Mouse (Mus musculus) ES-E14 (cell line): ENCODE data around the gene Hs3st5.

Source experiments
- HCFC1 ChIP-seq: IDR thresholded peaks from 2 replicates; pipeline ENCODE4 v1.6.1; 2012; ENCODE audit warnings: low read length, inconsistent platforms, borderline replicate concordance; ENCODE audit not compliant: insufficient read depth
- MAFK ChIP-seq: IDR thresholded peaks from 2 replicates; pipeline ENCODE4 v1.6.1; 2014; ENCODE audit warnings: mild to moderate bottlenecking, low read depth, low read length, inconsistent platforms; ENCODE audit not compliant: insufficient read depth

DNA sequence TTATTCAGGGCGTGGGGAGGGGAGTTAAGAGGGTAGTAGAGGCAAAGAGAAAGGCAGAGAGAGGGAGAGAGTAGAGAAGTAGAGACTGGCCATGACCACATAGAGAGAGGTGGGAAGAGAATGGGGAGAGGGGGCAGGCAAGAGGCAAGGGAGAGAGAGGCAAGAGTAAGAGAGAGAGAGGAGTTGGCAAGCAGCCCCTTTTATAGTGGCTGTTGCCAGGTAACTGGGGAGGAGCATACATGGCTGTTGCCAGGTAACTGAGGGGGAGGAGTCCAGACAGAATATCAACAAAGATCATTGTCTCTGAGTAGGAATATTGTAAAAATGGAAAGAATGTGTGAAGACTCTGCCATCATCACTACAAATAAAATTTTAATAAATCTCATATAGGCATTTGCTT, 243.4 kb downstream of the Hs3st5 start:
- TF ChIP-seq MAFK (no peak), HCFC1 (no peak)
